Mouse (Mus musculus) erythroblast, embryonic 14.5 days (primary cell): ENCODE results near the gene Oaz1.

Source experiments
- GATA1 ChIP-seq: IDR thresholded peaks from 2 replicates; pipeline ENCODE4 v1.6.1; 2012; ENCODE audit warnings: low read length, inconsistent platforms, mixed read lengths
- TAL1 ChIP-seq: IDR thresholded peaks from 3 replicates; pipeline ENCODE4 v1.6.1; 2012; ENCODE audit warnings: low read length, inconsistent platforms, mixed read lengths

DNA sequence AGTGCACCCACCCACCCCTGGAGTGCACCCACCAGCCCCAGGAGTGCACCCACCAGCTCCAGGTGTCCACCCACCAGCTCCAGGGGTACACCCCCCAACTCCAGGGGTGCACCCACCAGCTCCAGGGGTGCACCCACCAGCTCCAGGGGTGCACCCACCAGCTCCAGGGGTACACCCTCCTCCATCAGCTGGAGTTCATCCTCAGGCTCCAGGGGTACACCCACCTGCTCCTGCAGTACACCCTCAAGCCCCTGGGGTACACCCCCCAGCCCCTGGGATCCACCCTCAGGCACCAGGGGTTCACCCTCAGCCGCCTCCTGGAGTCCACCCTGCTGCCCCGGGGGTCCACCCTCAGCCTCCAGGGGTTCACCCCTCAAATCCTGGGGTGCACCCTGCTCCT lies 22.1 kb upstream of the Oaz1 start:
- TF ChIP-seq GATA1 (no peak), TAL1 (no peak)
